Mouse (Mus musculus): ENCODE data around the gene Ptgr1.

Gene Ptgr1

DNA sequence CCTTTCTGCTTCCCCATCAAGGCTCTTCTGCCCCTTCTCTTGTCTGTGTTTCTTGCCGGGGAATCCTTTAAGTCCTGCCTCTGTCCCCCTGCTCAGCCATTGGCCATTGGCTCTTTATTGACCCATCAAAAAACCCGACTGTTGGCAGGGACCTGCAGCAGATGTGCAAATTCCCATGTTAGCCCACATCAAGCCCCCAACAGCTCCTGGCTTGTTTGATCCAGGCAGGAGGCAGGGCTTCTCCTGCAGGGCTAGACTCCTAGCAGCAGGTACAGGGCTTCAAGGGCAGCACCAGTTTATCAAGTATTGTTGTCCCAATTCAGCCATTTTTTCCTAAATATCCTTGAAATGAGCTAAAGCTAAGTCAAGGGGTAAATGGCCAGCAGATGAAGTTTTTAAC is 60.8 kb downstream of the Ptgr1 start:
- no peak for DNase-seq (ENCODE audit: low spot score in 2 of 2)

GRCm38 (mm10) chr4:58925664-58926063 is 61.3 kb downstream of the Ptgr1 start:
- no peak for DNase-seq (ENCODE audit: low spot score in 2 of 2)

DNA sequence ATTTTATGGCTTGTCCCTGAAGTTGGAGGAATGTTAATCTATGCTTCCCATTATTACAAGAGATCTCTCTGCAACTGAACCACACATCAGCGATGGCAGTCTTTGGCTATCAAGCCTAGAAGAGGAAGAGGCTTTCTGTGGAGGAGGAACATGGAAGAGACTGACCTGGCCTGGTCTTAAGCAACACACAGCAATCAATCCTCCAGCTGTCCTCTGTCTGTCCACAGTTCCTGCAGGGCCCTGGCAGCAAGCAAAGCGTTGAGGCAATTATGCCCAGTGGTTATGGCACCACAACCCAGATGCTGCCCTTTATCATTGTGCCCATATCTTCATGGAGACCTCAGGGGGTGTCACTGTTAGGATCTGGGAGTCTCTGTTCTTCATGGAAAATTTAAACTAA is 63.0 kb downstream of the Ptgr1 start:
- no peak for DNase-seq (ENCODE audit: low spot score in 2 of 2)

All from heart, adult 9 months (tissue).